Mouse (Mus musculus) myocyte (in vitro differentiated cells): ENCODE results near the gene Gm20388. TPM values are rescaled to one million over a fixed set of nuclear protein-coding genes. Genes with fewer than 3 reads are reported as not detected.

Experiments used
- H3K27me3 ChIP-seq: one replicate; pipeline ENCODE4 v1.6.1; 2011; ENCODE audit not compliant: control insufficient read depth, insufficient read depth, insufficient read length
- H3K36me3 ChIP-seq: one replicate; pipeline ENCODE4 v1.6.1; 2011; ENCODE audit not compliant: control insufficient read depth, insufficient read depth
- H3K4me2 ChIP-seq: one replicate; pipeline ENCODE4 v1.6.1; 2011; ENCODE audit warnings: low read depth, control low read depth
- H3K4me3 ChIP-seq: one replicate; pipeline ENCODE4 v1.5.1; 2011; ENCODE audit warnings: mild to moderate bottlenecking, control low read depth, moderate library complexity
- H3K79me2 ChIP-seq: one replicate; pipeline ENCODE4 v1.6.1; 2011; ENCODE audit not compliant: control insufficient read depth, insufficient read depth
- H3ac ChIP-seq: one replicate; pipeline ENCODE4 v1.6.1; 2011; ENCODE audit not compliant: control insufficient read depth, insufficient read length
- CEBPB ChIP-seq: IDR thresholded peaks from 2 replicates; pipeline ENCODE4 v1.6.1; 2011; ENCODE audit warnings: mild to moderate bottlenecking, moderate library complexity; ENCODE audit not compliant: poor library complexity, insufficient read depth, severe bottlenecking
- E2F4 ChIP-seq: IDR thresholded peaks from one replicate; pipeline ENCODE4 v1.6.1; 2011; ENCODE audit warnings: mild to moderate bottlenecking, control low read depth, moderate library complexity; ENCODE audit not compliant: insufficient read depth
- MAX ChIP-seq: IDR thresholded peaks from one replicate; pipeline ENCODE4 v1.6.1; 2011; ENCODE audit warnings: low read depth, mild to moderate bottlenecking, control low read depth
- MYOD1 ChIP-seq, 3 experiments: IDR thresholded peaks; one replicate each; pipeline ENCODE4 v1.6.1; 2011; ENCODE audit warnings: control low read depth in 2 of 3, low read depth in 2 of 3, mild to moderate bottlenecking in 2 of 3, moderate library complexity in 1 of 3; ENCODE audit not compliant: insufficient read length in 2 of 3, control insufficient read depth in 1 of 3
- MYOG ChIP-seq, 3 experiments: IDR thresholded peaks; one replicate each; pipeline ENCODE4 v1.6.1; 2011; ENCODE audit warnings: control low read depth in 2 of 3, low read depth in 2 of 3, mild to moderate bottlenecking in 2 of 3; ENCODE audit not compliant: insufficient read length in 2 of 3, control insufficient read depth in 1 of 3, insufficient read depth in 1 of 3
- POLR2A ChIP-seq: IDR thresholded peaks from one replicate; pipeline ENCODE4 v1.6.1; 2011; ENCODE audit warnings: low read depth, mild to moderate bottlenecking, control low read depth, moderate library complexity; ENCODE audit not compliant: insufficient read length
- POLR2AphosphoS2 ChIP-seq: IDR thresholded peaks from one replicate; pipeline ENCODE4 v1.6.1; 2011; ENCODE audit warnings: low read depth, control low read depth; ENCODE audit not compliant: insufficient read length
- REST ChIP-seq: IDR thresholded peaks from one replicate; pipeline ENCODE4 v1.6.1; 2011; ENCODE audit warnings: mild to moderate bottlenecking, control low read depth, moderate library complexity; ENCODE audit not compliant: insufficient read depth, insufficient read length
- SRF ChIP-seq: IDR thresholded peaks from one replicate; pipeline ENCODE4 v1.6.1; 2011; ENCODE audit warnings: low read depth; ENCODE audit not compliant: control insufficient read depth, insufficient read length
- TCF12 ChIP-seq: IDR thresholded peaks from one replicate; pipeline ENCODE4 v1.6.1; 2011; ENCODE audit warnings: mild to moderate bottlenecking, control low read depth; ENCODE audit not compliant: poor library complexity, insufficient read depth, severe bottlenecking
- TCF3 ChIP-seq: IDR thresholded peaks from one replicate; pipeline ENCODE4 v1.6.1; 2011; ENCODE audit warnings: low read depth, control low read depth; ENCODE audit not compliant: insufficient read length
- USF1 ChIP-seq: IDR thresholded peaks from one replicate; pipeline ENCODE4 v1.6.1; 2011; ENCODE audit warnings: low read depth, mild to moderate bottlenecking, control low read depth, moderate library complexity
- polyA plus RNA-seq: library from polyadenylated mRNA; unstranded; fragments of >200 nt; fragmentation: generic; extraction: Trizol; gene quantifications from one replicate; pipeline ENCODE4 v1.2.1, GENCODE M21; 2012; ENCODE audit warnings: missing spikeins

Gene Gm20388
- polyA plus RNA-seq, 1 experiment: 15.3 TPM

GRCm38 (mm10) chr8:122022705-122023104 is 2112.1 kb downstream of the Gm20388 start:
- H3ac ChIP-seq: no peak overlapping the region
- TF ChIP-seq MYOD1 (IDR thresholded peaks at IDR 0.05; ENCODE audit: control insufficient read depth in 1 of 3, insufficient read length in 2 of 3, low read depth in 2 of 3) (peak in 2 of 3 experiments; percentile 65 to 80), MYOG (IDR thresholded peaks at IDR 0.05; ENCODE audit: control insufficient read depth in 1 of 3, insufficient read depth in 1 of 3, insufficient read length in 2 of 3, low read depth in 2 of 3) (peak in 2 of 3 experiments; percentile 69 to 96), TCF3 (peak; percentile 75), SRF (no peak)
- H3K27me3 ChIP-seq: no peaks in the 10 kb centered on the region
- no peaks in the 10 kb centered on the region for H3K79me2 ChIP-seq
- no peak overlapping the region for H3K4me3 ChIP-seq
- H3K36me3 ChIP-seq: peaks cover 4% of the 10 kb centered on the region
- peak overlapping the region; percentile 62 for H3K4me2 ChIP-seq

- no peaks in the 10 kb centered on the region for H3K27me3 ChIP-seq
- H3ac ChIP-seq: no peak overlapping the region
- TF ChIP-seq REST (no peak), TCF3 (no peak), MYOG (IDR thresholded peaks at IDR 0.05; ENCODE audit: control insufficient read depth in 1 of 3, insufficient read depth in 1 of 3, insufficient read length in 2 of 3, low read depth in 2 of 3) (no peak), MAX (no peak), POLR2A (no peak), POLR2AphosphoS2 (no peak), CEBPB (no peak), MYOD1 (IDR thresholded peaks at IDR 0.05; ENCODE audit: control insufficient read depth in 1 of 3, insufficient read length in 2 of 3, low read depth in 2 of 3) (no peak), E2F4 (no peak)
- H3K4me2 ChIP-seq: no peak overlapping the region
- no peaks in the 10 kb centered on the region for H3K79me2 ChIP-seq
- H3K36me3 ChIP-seq: peaks cover 4% of the 10 kb centered on the region
- H3K4me3 ChIP-seq: no peak overlapping the region
Measured at GRCm38 (mm10) chr8:122025546-122025945, 2114.9 kb downstream of the Gm20388 start.

- Histone ChIP-seq H3K4me2 (no peak overlapping the region), H3K27me3 (no peaks in the 10 kb centered on the region), H3ac (no peak overlapping the region), H3K79me2 (no peaks in the 10 kb centered on the region), H3K36me3 (peaks cover 4% of the 10 kb centered on the region), H3K4me3 (no peak overlapping the region)
- TF ChIP-seq USF1 (no peak), REST (no peak), TCF3 (no peak), MYOG (IDR thresholded peaks at IDR 0.05; ENCODE audit: control insufficient read depth in 1 of 3, insufficient read depth in 1 of 3, insufficient read length in 2 of 3, low read depth in 2 of 3) (no peak), POLR2A (no peak), TCF12 (no peak), MAX (no peak), SRF (no peak), MYOD1 (IDR thresholded peaks at IDR 0.05; ENCODE audit: control insufficient read depth in 1 of 3, insufficient read length in 2 of 3, low read depth in 2 of 3) (no peak), E2F4 (no peak), POLR2AphosphoS2 (no peak), CEBPB (no peak)
Measured at GRCm38 (mm10) chr8:122028116-122028515, 2117.5 kb downstream of the Gm20388 start.

DNA sequence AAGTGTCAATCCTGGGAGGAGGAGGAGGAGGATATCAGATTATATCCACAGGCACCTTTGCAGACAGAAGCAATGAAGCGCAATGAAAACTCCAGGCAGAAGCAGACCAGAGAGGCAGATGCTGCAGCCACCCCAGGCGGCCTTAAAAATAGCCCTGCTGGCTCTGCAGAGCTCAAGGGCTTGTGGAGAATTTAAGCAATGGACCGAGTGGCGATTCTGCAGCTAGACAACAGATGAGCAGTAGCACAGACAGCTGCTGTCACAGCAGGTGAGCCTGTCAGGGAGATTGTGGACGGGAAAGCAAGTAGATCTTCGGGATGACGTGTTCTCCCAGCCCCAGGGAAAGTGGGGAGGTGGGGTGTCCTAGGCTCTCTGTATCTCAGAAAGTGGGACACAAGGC is 2120.3 kb downstream of the Gm20388 start:
- peak overlapping the region; percentile 43 for H3K4me2 ChIP-seq
- no peaks in the 10 kb centered on the region for H3K79me2 ChIP-seq

GRCm38 (mm10) chr8:122032741-122033140 is 2122.1 kb downstream of the Gm20388 start:
- H3K4me2 ChIP-seq: no peak overlapping the region
- no peaks in the 10 kb centered on the region for H3K36me3 ChIP-seq
- no peaks in the 10 kb centered on the region for H3K79me2 ChIP-seq
- no peak overlapping the region for H3K4me3 ChIP-seq
- TF ChIP-seq TCF12: no peak
- no peak for TF ChIP-seq MAX
- no peak for TF ChIP-seq MYOG (IDR thresholded peaks at IDR 0.05; ENCODE audit: control insufficient read depth in 1 of 3, insufficient read depth in 1 of 3, insufficient read length in 2 of 3, low read depth in 2 of 3)
- TF ChIP-seq USF1: no peak
- no peak for TF ChIP-seq POLR2A
- TF ChIP-seq SRF: no peak
- no peak for TF ChIP-seq MYOD1 (IDR thresholded peaks at IDR 0.05; ENCODE audit: control insufficient read depth in 1 of 3, insufficient read length in 2 of 3, low read depth in 2 of 3)
- no peak for TF ChIP-seq POLR2AphosphoS2
- TF ChIP-seq TCF3: no peak
- TF ChIP-seq REST: no peak
- no peak for TF ChIP-seq E2F4
- TF ChIP-seq CEBPB: no peak
- H3K27me3 ChIP-seq: no peaks in the 10 kb centered on the region
- no peak overlapping the region for H3ac ChIP-seq

More for the DNA sequence above, 2120.3 kb downstream of the Gm20388 start:
- Histone ChIP-seq H3K27me3 (no peaks in the 10 kb centered on the region), H3K4me3 (no peak overlapping the region), H3K36me3 (no peaks in the 10 kb centered on the region), H3ac (no peak overlapping the region)
- TF ChIP-seq SRF (no peak), TCF3 (peak; percentile 27), MYOG (IDR thresholded peaks at IDR 0.05; ENCODE audit: control insufficient read depth in 1 of 3, insufficient read depth in 1 of 3, insufficient read length in 2 of 3, low read depth in 2 of 3) (peak in 2 of 3 experiments; percentile 58 to 83), MYOD1 (IDR thresholded peaks at IDR 0.05; ENCODE audit: control insufficient read depth in 1 of 3, insufficient read length in 2 of 3, low read depth in 2 of 3) (peak; percentile 19 to 79 (median 69))
